Mouse (Mus musculus) cerebellum, postnatal 14 days (tissue): ENCODE results near the gene Gm8947.
"Not testable (repeated sequence)": the region's sequence is repeated elsewhere in the genome, so short reads cannot be mapped to it uniquely, and the experiment has no call there.

Experiments
- DNase-seq, 2 experiments: peaks; one replicate each; pipeline ENCODE4 v3.0.0; 2021; ENCODE audit warnings: mixed read lengths in 2 of 2

Gene Gm8947

DNA sequence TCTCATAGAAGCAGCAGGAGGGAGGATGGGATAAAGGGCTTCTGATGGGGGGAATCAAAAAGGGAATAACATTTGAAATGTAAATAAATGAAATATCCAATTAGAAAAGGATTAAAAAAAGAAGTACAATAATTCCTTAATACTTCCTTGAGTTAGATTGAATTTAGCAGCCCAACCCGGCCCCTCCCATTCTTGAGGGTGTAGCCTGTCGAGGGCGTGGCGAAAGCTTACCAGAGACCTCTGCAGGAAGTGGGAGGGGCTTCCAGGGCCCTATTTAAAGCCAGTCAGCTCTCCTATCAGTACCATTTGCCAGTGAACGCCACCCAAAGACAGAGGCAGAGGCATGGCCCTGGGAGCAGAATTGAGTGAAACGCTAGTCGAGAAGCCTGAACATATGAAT is at the start of gene Gm8947:
Gene Gm8947 (plus strand): TSS at position 302 of the 400 bp plus-strand sequence.
- not testable (repeated sequence) for DNase-seq

DNA sequence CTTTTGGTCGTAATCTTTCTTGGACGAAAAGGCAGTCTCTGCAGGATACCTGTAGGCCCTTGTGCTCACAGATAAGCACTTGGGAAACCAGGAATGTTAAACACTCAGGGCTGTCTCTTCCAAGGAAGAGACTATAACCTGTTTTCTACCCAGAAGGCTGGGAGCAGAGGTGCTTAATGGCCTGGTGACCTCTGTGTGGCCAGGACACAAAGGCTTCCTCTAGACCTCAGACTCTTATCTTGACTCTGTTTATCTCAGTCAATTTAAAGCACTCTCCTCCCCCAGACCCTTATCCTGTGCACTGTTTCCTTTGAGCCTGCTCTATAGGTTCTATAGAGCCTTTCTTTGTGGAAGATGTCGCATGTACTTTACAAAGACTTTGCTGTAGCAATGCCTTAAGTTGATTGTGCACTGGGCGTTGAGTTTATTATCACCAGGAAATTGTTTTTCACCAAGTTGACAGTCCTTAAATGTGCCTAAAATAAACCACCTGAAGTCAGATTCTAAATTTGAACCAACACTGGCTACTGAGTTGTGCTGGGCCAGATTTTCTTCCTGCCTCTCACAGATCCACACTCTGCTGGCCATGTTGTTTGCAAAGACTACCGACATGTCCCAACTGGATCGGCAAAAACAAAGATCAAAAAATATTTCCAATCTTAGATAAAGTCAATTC is 47.6 kb upstream of the Gm8947 start:
- no peak for DNase-seq

DNA sequence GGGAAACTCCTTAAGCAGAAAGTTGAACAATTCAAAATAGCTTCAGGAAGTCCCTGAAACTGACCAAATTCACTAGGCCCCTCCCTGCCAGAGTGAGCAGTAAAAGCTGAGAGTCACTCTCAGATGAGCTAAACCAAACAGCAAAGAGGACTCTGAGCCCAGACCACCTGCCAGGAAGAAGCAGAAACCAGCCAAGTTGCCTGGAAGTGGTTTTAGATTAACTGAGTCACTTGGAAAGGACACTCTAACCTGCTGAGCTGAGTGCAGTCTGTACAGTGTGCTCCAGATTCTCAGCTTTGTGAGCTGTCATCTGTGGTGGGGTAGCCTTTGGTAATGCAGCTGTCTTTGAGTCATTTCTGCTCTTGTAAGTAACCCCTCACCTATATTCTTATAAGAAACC is 44.4 kb upstream of the Gm8947 start:
- DNase-seq, result no peak

DNA sequence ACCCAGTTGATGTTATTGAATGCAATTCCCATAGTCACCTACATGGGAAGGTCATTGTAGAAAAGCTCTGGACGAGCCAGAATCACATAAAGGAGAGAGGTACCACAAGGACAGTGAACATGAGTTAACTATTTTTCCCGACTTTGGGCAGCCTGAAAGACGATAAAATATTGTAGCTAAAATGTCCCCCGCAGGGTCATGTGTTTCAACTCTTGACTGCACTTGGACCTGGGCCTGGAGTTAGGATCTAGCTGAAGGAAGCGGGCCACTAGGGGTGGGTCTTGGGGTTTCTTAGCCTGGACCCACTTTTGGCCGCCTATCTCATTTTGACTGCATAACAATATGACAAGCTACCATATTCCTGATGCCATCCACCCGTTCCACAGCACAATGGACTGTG is 42.0 kb upstream of the Gm8947 start:
- DNase-seq, result no peak

DNA sequence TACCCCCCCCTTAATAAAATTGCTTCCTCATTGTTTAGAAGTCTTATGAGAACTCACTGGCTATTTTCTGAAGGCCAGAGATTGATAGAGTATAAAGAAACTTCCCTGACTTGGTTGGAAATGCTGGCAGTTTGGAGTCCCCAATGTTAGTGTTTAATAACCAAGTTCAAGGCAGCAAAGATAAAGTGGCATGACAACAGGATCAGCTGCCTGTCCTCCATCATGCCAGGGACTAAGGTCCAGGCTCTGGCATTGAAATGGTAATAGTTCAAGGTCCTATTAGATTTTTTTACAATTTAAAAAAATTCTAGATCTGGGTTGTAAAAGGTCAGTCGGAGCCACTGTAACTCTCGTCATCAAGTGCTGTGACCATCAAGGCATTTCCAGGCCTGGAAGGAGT is 41.1 kb upstream of the Gm8947 start:
- no peak for DNase-seq

DNA sequence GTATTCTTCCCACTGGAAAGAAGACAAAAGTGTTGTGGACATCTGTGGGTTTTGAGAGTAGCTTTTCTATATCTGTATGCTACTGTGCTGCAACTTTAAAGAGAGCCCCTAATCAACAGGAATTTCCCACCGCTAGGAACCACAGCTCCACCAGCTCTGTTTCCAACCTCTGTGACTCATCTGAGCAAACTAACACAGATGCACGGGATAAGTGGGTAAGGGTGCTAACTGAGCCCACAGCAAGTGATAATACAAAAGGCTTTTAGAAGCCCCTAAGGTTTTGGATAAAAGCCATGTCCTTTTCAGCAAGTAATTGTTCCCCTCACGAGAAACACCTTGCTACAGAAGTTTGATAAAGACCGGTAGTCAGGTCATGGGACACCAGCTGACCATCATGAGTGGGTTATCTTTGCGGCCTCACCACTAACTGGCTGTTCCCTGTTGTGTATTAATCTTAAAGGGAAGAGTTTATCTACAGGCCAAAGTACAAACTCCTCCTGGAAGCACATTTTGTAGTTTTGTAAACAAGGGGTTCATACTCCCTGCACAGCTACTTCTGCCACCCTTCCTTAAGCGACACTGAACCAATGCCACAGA is 39.0 kb upstream of the Gm8947 start:
- no peak for DNase-seq

DNA sequence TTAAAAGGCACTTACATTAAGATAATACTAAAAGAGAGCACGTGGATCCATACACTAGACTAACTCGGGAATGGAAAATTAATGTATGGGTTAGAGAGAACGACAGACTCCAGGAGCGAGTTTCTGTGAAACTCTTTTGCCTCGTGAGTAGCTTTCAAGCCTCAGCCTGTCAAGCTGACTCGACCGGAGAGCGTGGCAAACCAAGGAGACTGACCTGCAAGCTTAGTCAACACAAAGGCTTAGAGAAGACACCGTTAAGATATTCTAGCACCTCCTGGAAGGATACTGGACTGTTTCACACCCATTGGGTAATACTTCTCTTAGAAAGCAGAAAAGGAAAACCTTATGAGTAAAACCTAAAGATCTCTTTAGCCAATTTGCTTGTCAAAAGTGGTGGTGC is 38.0 kb upstream of the Gm8947 start:
- DNase-seq, result not testable (repeated sequence)

DNA sequence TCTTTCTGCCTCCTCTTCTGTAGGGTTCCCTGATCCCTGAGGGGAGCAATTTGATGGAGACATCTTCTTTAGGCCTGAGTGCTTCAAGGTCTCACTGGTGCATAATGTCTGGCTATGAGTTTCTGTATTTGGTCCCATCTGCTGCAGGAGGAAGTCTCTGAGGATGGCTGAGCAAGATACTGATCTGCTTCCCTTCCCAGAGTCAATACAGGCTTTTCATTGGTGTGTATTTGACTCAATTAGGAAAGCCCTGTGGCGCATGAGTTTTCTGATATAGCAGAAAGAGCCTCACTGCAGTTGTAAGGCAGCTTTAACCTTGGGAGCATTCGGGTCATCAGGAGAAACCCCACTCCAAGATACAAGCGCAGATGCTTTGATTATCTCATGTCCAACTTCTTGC is 36.0 kb upstream of the Gm8947 start:
- no peak for DNase-seq

DNA sequence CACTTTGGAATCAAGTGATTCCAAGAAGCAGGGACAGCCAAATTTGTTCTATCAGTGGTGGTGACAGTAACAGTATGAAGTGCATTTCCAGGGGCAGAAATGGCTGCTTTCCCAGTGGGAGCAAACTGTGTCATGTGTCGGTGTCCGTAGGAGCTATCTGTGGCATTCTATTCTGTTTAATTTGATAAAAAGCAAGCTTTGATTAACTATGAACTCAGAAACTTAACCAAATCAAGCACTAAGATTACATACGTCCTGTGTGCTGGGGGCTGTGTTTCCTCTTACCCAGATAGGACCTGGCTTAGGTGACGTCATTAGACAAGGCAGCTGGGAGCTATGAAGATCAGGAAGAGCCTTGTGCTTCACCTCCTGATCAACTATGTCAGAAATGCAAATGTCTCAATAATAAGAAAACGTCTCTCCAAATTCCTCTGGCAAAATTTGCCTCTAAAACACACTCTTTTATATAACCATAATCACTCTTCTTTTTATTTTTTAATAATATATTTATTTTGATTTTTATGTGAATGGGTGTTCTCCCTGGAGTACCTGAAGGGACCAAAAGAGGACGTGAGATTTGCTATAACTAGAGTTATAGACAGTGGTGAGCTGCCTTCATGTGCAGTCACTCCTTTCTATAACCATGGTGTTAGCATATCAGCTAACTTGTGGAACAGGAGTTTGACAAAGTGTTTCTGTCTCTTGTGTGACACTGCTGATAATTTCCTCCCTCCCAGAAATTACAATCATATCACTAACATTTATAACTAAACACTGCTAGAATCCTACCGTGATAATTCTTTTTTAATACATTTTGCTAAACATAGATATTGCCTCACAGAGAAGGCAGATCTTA is 35.2 kb upstream of the Gm8947 start:
- no peak for DNase-seq

DNA sequence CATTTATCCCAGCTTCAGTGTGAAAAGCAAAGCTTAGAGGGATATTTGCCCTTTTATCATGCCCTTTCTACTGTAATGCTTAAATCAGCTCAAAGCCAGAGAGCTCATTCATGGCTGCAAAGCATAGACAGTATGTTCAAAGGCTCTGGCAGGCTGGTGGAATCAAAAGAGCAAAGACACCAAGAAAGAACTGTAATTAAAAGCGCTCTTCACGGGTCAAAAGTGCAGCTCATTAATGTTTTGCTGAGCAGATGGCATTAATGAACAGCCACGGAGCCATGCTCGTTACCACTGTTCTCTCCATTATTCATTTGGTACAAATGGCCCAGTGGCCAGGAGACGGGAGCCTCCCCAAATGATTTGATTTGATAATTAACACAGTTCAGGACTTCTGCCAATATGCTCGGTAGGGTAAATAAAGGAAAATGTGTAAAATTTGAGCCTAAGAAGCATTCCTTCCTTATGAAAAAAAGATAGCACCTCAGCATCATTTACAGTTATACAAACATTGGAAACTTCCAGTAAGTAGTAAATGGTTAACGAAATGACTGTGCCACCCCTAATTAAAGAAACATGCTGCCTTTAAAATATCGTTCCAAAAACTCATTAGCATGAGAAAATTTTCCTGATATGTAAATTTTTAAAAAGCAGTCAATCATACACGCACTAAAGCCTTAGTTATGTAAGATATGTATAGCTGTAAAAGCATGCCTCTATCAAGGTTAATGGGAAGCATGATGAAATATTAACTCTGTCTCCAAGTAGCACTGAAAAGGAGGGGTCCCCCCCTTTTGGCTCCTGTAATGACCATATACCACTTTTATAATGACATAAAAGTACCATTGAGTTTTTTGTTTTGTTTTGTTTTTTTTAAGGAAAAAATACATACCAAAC is 34.0 kb upstream of the Gm8947 start:
- no peak for DNase-seq

DNA sequence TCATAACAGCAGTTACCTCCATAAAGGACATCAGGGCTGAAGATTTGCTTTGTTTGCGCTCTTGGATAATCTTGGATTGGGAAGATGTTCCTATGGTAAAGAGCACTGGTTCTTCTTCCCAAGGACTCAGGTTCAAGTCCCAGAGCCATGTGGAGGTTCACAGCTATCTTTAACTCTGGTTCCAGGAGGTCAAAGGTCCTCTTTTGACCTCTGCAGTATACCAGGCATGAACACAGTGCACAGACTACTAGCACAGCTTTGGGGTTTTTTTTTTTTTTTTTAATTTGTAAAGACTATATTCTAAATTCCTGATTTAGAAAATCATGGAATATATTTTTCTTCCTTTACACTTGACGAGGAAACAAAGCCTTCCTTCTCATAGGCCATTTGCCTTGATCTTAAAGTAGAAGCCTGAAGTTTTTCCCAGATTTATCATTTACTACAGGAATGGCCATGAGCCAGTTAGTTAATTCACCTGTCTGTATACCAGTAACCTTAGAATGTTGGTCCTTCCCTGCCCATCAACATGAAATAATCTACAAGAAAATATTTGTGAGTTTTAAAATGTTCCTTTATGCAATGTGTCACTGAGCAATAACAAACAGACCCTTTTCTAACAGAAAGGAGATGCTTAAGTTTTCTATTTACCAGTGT is 33.2 kb upstream of the Gm8947 start:
- DNase-seq, result no peak

DNA sequence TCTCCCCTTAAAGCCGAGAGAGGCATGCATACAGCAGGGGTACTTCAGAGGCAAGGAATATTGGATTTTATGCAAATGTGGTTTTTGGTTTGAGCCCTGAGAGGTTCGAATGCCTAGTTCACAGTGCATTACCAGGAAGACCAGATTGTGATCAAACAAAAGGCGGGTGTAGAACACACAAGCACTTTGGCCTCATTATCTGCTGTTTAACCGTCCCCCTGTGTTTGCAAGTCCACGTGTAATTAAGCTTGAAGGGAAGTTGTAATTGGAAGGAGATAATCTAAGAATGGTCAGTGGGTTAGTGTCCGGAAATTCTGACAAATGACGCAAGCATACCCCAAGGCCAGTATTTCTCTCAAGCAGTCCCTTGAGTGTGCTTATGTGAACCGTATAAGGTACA is 26.1 kb upstream of the Gm8947 start:
- DNase-seq, result no peak

DNA sequence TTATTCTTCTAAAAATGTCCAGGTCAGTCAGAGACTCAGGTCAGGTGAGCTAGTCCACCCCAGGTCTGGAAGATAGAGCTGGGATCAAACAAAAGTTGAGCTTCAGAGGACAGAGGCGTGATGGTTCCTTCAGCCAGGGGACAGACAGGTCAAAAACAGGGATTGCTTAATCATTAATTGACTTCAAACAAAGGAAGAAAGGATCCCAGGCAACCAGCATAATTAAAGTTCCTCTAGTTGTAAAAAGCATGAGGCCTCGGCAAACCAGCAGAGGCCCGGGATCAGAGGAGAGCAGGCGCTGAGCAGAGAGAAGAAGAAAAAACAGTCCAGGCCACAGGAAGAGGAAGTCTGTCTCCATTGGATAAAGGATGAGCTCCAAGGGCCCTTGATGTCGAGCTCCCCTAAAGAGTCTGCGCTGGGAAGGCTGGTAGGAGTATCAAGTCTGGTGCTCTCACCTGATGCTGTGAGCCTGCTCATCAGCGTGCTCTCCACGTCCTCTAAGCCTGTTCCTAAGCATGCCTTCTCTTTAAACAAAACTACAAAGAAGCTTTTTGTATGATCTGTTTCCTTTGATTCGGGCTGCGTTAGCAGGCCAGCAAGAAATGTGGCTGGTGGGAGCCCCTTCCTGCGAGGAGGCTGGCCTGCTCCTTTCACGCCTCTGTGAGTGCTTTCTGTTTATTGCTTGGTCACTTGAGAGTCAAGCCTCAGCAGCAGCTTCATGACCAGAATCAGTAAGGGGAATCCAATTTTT is 24.7 kb upstream of the Gm8947 start:
- no peak for DNase-seq

DNA sequence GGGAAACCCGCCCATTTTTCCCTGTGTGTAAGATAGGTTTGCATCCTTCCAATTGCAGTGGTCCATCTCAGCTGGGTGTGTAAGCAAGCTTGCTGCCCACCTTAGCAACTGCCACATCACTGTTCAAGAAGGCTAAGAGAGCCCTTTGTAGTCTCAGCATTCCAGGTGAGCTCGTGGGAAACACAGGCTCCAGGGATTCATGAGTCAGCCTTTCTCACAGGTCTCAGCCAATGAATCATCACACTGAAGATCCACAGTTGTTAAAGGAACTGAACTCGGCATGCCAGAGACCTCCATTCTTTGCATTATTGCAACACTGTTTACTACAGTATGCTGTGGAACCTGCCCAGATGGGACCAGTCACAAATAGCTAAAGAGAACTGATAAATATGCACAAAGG is 23.5 kb upstream of the Gm8947 start:
- DNase-seq, result no peak

DNA sequence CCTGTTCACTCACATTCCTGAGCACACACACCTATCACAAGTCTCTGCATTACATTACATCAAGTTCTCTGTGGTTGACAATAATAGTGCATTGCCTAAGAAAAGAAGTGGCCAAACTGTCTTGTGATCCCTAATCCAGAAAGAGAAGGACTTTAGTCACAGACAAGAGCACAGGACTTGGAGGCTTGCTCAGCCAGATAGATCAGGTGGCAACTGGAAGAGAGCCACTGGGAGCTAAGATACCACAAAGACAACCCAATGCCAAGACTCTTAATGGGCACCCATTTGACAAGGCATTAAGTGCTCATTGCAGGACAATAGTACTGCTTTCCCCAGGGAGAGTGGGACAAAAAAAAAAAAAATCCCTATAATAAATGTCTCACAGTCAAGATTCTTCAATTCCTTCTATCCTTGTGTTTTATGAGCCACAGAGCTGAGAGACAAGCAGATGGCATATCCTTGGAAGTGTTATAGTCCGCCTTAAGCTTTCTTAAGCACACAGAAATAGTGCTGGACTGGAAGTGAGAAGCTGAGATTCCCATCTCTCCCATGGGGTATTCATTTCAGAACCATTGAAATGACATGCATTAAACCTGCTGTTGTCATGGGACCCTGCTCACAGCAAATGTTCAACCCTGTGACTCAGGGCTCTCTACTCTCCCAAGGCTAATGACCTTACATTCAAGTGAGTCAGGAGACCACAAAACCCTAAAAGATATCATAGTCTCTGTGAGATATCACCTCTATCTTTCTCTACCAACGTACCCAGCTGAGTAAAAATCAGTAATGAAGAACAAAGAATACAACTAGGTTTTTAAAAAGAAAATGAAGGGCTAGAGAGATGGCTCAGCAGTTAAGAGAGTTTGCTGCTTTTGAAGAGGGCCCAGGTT is 20.4 kb upstream of the Gm8947 start:
- DNase-seq, result no peak

DNA sequence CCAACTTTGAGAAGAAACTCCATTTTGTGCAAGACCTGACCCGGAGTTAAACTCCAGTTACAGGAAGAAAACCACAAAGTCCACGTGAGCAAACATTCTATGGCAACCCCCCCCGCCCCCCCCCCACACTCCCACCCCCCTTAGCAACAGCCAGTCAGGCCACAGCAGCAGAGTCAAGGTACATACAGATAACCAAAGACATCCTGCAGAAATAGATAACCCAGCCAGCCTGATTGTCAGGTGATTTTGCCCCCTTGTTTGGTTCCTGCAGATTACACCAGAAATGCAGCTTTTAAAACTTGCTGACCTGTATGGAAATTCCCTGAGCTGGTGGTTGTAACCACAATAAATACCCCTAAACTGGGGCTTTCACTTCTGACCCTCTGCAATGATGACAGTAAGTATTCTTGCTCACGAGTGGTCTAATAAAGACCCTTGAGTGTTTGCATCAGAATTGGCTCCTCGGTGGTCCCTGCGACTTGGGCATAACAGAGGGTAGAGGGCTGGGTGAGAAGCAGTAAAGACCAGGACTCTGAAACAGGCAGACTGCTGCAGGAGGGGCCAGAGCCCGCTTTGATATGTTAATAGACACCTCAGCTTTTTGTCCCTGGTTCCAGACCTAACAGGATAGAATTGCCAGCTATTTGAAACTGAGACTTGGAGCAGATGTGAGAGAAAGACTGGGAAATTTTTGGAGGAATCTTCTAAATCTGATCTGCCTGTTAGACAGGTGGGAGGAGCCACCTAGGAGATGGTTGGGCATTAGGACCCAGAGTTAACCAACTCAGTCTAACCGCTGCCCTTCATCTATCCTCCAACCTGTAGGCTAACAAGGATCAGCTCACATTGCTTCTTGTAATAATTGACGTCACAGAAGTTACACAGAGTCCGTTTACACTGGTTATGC is 14.9 kb upstream of the Gm8947 start:
- peak in 1 of 2 experiments; percentile 12 for DNase-seq

DNA sequence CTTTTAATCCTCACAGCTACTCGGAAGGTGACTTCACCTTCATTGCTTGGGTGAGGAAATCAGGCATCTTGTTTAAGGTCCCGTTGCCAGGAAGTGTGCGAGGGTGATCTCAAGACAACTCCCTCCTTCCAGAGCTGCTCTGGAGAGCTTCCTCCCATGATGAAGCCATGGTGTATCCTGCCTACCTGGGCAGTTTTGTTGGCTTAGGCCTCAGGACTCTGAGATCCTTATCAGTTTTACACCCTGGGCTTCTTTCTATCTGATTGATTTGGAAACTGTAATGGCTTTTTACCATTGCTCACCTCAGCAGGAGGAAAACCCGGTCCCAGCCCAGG is 14.3 kb upstream of the Gm8947 start:
- DNase-seq, result peak in 1 of 2 experiments; percentile 6

DNA sequence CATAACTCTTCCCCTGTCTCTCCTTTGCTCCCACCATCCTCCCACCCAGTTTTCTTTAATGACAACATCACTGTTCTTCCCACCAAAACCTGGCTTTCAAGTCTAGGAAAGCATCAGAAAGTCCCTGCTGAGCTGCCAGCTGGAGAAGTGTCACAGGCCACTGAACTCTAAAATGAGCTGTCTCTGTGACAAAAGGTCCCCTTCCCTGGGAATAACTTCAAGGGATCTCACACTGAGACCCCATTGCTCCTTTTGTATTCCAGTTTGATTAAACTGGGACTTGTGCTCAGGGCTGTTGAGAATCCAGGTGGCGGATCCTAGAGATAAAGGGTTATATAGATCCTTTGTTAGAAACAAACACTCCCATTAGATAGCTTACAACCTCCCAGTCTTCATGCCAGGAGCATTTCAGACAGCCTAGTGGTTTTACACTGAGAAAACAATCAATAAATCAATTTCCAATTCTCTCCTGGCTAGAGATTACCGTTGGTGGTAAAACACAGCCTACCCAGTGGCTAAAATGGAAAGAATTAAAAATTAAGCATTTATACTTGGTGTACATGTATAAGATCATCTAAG is 13.6 kb upstream of the Gm8947 start:
- DNase-seq, result no peak

DNA sequence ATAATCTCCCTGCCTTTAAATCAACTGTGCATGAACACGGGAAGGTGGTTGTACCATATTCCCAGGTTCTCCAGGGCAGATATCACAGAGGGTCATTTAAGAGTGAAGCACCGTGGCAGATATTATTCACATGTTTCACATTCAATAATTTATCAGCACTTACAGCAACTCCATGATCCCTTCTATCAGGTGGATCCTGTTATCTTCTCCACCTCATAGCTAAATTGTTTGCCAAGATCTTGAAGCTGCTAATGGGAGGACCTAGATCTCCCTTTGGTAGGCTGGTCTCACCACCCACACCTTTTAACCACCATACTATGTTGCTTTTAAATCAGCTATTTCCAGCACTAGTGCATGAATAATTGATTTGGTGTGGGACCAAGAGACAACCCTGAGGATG is 12.0 kb upstream of the Gm8947 start:
- no peak for DNase-seq
